11 mouse cellular contexts compared by ENCODE assay signal in the genomic region with DNA sequence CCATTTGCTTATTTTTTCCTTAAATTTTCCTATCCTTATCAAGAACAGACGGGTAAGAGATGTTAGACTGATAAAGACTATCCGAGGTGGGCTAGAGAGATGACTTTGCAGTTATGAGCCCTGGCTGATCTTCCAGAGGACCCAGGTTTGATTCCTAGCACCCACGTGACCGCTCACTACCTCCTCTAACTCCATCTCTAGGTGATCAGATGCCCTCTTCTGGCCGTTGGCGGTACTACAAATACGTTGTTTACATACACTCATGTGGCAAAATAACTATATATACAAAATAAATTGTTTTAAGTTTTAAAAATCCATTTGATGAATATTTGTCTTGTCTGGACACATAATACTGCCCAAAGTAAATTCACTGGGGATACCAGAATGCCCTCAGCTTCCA.
A peak's percentile ranks its signal among the peaks of the same experiment; 100 is the strongest.
DNase-seq lines count a peak whose midpoint lies in the region; ATAC-seq and TF ChIP-seq lines count a peak whose summit lies in the region.
"Had no signal": no experiment of that assay in that cellular context is flagged by ENCODE, and none has a peak within 500 bp of the region (broad histone marks: within the 10 kb centered on the region; RNA-seq: fewer than 3 reads in every experiment).

No protein-coding gene starts in this region.

- 91% methylated on average over 7 of the region's 7 CpGs for WGBS in kidney, embryonic 16.5 days
- 95% methylated on average over 7 of the region's 7 CpGs for WGBS in limb, embryonic 10.5 days
- WGBS in hindbrain, embryonic 13.5 days, result 95% methylated on average over 7 of the region's 7 CpGs

- DNase-seq in kidney, postnatal 10 days, result peak; percentile 15
- peak; percentile 2 for DNase-seq in thymus, postnatal 25 days
- no peak for DNase-seq in thymus, postnatal 10 days (ENCODE audit: low spot score in 2 of 2)
- no peak for DNase-seq in brain, embryonic 14.5 days (ENCODE audit: low read depth)
- DNase-seq in limb, embryonic 10.5 days (ENCODE audit: low spot score), result no peak
- no peak for DNase-seq in adrenal gland, adult 8-10 months
- DNase-seq: adrenal gland, postnatal 36 days; cerebellum, adult 9-11 months had no signal

- TF ChIP-seq POLR2A in brain, embryonic 14.5 days (IDR thresholded peaks at IDR 0.05; ENCODE audit: borderline replicate concordance, extremely low read depth, insufficient read depth, insufficient read length, poor library complexity, severe bottlenecking), result no peak

- no peak for ATAC-seq in kidney, embryonic 16.5 days (ENCODE audit: low FRiP score, low TSS enrichment)
- ATAC-seq in hindbrain, embryonic 13.5 days (ENCODE audit: low FRiP score), result no peak

- H3K27ac ChIP-seq in kidney, embryonic 16.5 days (ENCODE audit: low read length), result no peak overlapping the region
- H3K27ac ChIP-seq in limb, embryonic 10.5 days, result no peak overlapping the region
- H3K27ac ChIP-seq in hindbrain, embryonic 13.5 days, result no peak overlapping the region
- H3K27ac ChIP-seq: heart, embryonic 10.5 days had no signal

- no peaks in the 10 kb centered on the region for H3K4me1 ChIP-seq in kidney, embryonic 16.5 days (ENCODE audit: insufficient read depth, low read length)
- peaks cover 16% of the 10 kb centered on the region for H3K4me1 ChIP-seq in limb, embryonic 10.5 days
- H3K4me1 ChIP-seq in hindbrain, embryonic 13.5 days (replicated peaks), result no peaks in the 10 kb centered on the region
- H3K4me1 ChIP-seq: heart, embryonic 10.5 days had no signal

- TF ChIP-seq CTCF in brain, embryonic 14.5 days (IDR thresholded peaks at IDR 0.05; ENCODE audit: borderline replicate concordance, extremely low read depth, insufficient read depth, insufficient read length), result peak; percentile 32; the same call in 1 of the 2 replicates

- no peak overlapping the region for H3K4me3 ChIP-seq in kidney, embryonic 16.5 days (ENCODE audit: low read length)
- H3K4me3 ChIP-seq in limb, embryonic 10.5 days, result no peak overlapping the region
- H3K4me3 ChIP-seq in hindbrain, embryonic 13.5 days, result no peak overlapping the region
- H3K4me3 ChIP-seq: heart, embryonic 10.5 days had no signal

- H3K36me3 ChIP-seq in kidney, embryonic 16.5 days (ENCODE audit: insufficient read depth, low read length), result no peaks in the 10 kb centered on the region
- H3K36me3 ChIP-seq in limb, embryonic 10.5 days, result no peaks in the 10 kb centered on the region
- H3K36me3 ChIP-seq in hindbrain, embryonic 13.5 days, result no peaks in the 10 kb centered on the region
- H3K36me3 ChIP-seq: heart, embryonic 10.5 days had no signal

- H3K9ac ChIP-seq in kidney, embryonic 16.5 days (replicated peaks; ENCODE audit: low read length), result no peak overlapping the region
- no peak overlapping the region for H3K9ac ChIP-seq in hindbrain, embryonic 13.5 days

- H3K27me3 ChIP-seq in kidney, embryonic 16.5 days (ENCODE audit: insufficient read depth, low read length), result no peaks in the 10 kb centered on the region
- no peaks in the 10 kb centered on the region for H3K27me3 ChIP-seq in limb, embryonic 10.5 days (ENCODE audit: low read depth, poor library complexity, severe bottlenecking)
- no peaks in the 10 kb centered on the region for H3K27me3 ChIP-seq in hindbrain, embryonic 13.5 days

- no peak overlapping the region for H3K4me2 ChIP-seq in kidney, embryonic 16.5 days (replicated peaks; ENCODE audit: low read depth, low read length)
- no peak overlapping the region for H3K4me2 ChIP-seq in hindbrain, embryonic 13.5 days

- H3K9me3 ChIP-seq in kidney, embryonic 16.5 days (ENCODE audit: low read length), result peaks cover 2% of the 10 kb centered on the region; the same call in 1 of the 2 replicates
- H3K9me3 ChIP-seq in limb, embryonic 10.5 days (replicated peaks), result no peaks in the 10 kb centered on the region
- no peaks in the 10 kb centered on the region for H3K9me3 ChIP-seq in hindbrain, embryonic 13.5 days
- H3K9me3 ChIP-seq: heart, embryonic 10.5 days had no signal

Comparison
In these comparisons a context has a peak if more than half of its experiments do, and no peak if none do; other contexts are left out.
1. DNase-seq: peak in kidney, postnatal 10 days (single experiment) and thymus, postnatal 25 days (single experiment); none in thymus, postnatal 10 days (0 of 2), brain, embryonic 14.5 days (single experiment), limb, embryonic 10.5 days (single experiment) and adrenal gland, adult 8-10 months (single experiment).